Mouse (Mus musculus) embryo, embryonic 10.5 days (tissue): ENCODE measurements around the gene Olfr1377.
"Not testable (repeated sequence)": the region's sequence is repeated elsewhere in the genome, so short reads cannot be mapped to it uniquely, and the experiment has no call there.

ENCODE experiments used
- DNase-seq: peaks from one replicate; pipeline ENCODE4 v3.0.0-alpha.2; 2015; ENCODE audit warnings: low spot score

The Olfr1377 gene

GRCm38 (mm10) chr11:50981667-50982066, at the start of gene Olfr1377:
TSS of gene Olfr1377 (plus strand) at chr11:50981967.
- no peak for DNase-seq

- DNase-seq: no peak
These were observed 49.7 kb upstream of the Olfr1377 start for GRCm38 (mm10) chr11:50932040-50932439.

GRCm38 (mm10) chr11:50938435-50938834, 43.3 kb upstream of the Olfr1377 start:
- DNase-seq: no peak

GRCm38 (mm10) chr11:50939621-50940366, 42.0 kb upstream of the Olfr1377 start:
- peak; percentile 86 for DNase-seq

- no peak for DNase-seq
These were observed 39.4 kb upstream of the Olfr1377 start for GRCm38 (mm10) chr11:50942386-50942785.

GRCm38 (mm10) chr11:50943506-50943905, 38.3 kb upstream of the Olfr1377 start, which contains the start of gene 4933414I15Rik:
TSS of gene 4933414I15Rik (minus strand) at chr11:50943765.
- no peak for DNase-seq

GRCm38 (mm10) chr11:50952290-50952689, 29.5 kb upstream of the Olfr1377 start:
- DNase-seq: no peak

- DNase-seq: no peak
These were observed 28.1 kb upstream of the Olfr1377 start, which contains the start of gene Prop1 for GRCm38 (mm10) chr11:50953665-50954064. TSS of gene Prop1 (minus strand) at chr11:50953765.

- DNase-seq: peak; percentile 14
These were observed 16.9 kb upstream of the Olfr1377 start for GRCm38 (mm10) chr11:50964886-50965285.

GRCm38 (mm10) chr11:50966230-50966629, 15.5 kb upstream of the Olfr1377 start, which contains the start of gene Olfr1378:
TSS of gene Olfr1378 (plus strand) at chr11:50966530.
- no peak for DNase-seq

GRCm38 (mm10) chr11:50977216-50977615, 4.6 kb upstream of the Olfr1377 start:
- DNase-seq: peak; percentile 27

- DNase-seq: no peak
These were observed 21.5 kb downstream of the Olfr1377 start, which contains the start of gene Olfr51 for GRCm38 (mm10) chr11:51003296-51003695. TSS of gene Olfr51 (plus strand) at chr11:51003596.

- no peak for DNase-seq
These were observed 30.1 kb downstream of the Olfr1377 start for GRCm38 (mm10) chr11:51011821-51012220.

- DNase-seq: no peak
These were observed 32.2 kb downstream of the Olfr1377 start, which contains the start of gene Olfr54 for GRCm38 (mm10) chr11:51013936-51014335. TSS of gene Olfr54 (plus strand) at chr11:51014236.

GRCm38 (mm10) chr11:51016341-51016740, 34.6 kb downstream of the Olfr1377 start:
- DNase-seq: no peak

GRCm38 (mm10) chr11:51026811-51027210, 45.0 kb downstream of the Olfr1377 start:
- not testable (repeated sequence) for DNase-seq

GRCm38 (mm10) chr11:51029381-51029780, 47.6 kb downstream of the Olfr1377 start:
- DNase-seq: not testable (repeated sequence)

- no peak for DNase-seq
These were observed 48.5 kb downstream of the Olfr1377 start for GRCm38 (mm10) chr11:51030225-51030624.

GRCm38 (mm10) chr11:51032851-51033250, 51.1 kb downstream of the Olfr1377 start:
- DNase-seq: peak; percentile 81

GRCm38 (mm10) chr11:51034141-51034540, 52.4 kb downstream of the Olfr1377 start:
- DNase-seq: not testable (repeated sequence)

GRCm38 (mm10) chr11:51035951-51036350, 54.2 kb downstream of the Olfr1377 start:
- no peak for DNase-seq
